Mouse (Mus musculus): Measurements from ENCODE around the gene Zbtb40.

The Zbtb40 gene

GRCm38 (mm10) chr4:136969503-136970276 lies 78.9 kb downstream of the Zbtb40 start:
- no peak for DNase-seq

- DNase-seq = no peak
Observed at GRCm38 (mm10) chr4:136969096-136969495, 79.5 kb downstream of the Zbtb40 start.

- DNase-seq = no peak
Observed at GRCm38 (mm10) chr4:136967511-136967910, 81.1 kb downstream of the Zbtb40 start.

GRCm38 (mm10) chr4:136966493-136967390 lies 81.9 kb downstream of the Zbtb40 start:
- no peak for DNase-seq

DNA sequence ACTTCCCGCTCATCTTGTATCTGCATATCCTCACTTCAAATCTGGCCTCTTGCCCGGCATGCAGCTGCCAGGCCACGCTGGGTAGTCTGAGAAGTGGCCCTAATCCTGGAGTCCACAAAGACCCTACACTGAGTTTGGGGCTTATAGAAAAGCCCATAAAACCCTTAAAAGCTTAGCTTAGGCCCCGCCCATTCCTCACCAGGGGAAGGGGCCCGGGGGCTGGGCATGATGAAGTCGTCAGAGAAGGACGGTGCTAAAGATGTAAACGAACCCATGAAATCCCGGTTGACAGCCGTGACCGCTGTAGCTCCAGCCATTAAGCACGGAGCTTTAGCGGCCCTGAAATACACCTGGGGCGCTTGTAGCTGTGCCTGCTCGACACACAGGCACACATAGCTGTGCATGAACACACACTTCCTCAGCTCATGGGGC lies 83.6 kb downstream of the Zbtb40 start:
- DNase-seq = no peak

DNA sequence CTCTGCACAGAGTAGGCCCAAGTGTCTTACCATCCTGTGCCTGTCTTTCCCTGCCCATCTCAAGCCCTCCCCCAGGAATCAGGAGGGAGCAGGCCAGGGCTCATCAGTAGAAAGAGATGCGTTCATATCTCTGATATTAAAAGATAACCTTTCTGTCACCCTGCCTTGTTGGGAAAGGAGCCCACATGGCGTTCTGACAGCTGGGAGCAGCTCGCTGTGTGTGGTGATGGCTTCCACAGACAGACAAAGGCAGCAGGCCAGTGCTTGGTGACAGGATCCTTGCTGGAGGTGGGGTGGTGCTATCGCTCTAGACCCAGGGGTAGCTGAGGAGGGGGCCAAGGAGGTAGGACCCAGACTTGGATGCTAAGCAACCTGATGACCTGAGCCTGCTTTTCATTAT lies 86.2 kb downstream of the Zbtb40 start:
- DNase-seq = no peak

DNA sequence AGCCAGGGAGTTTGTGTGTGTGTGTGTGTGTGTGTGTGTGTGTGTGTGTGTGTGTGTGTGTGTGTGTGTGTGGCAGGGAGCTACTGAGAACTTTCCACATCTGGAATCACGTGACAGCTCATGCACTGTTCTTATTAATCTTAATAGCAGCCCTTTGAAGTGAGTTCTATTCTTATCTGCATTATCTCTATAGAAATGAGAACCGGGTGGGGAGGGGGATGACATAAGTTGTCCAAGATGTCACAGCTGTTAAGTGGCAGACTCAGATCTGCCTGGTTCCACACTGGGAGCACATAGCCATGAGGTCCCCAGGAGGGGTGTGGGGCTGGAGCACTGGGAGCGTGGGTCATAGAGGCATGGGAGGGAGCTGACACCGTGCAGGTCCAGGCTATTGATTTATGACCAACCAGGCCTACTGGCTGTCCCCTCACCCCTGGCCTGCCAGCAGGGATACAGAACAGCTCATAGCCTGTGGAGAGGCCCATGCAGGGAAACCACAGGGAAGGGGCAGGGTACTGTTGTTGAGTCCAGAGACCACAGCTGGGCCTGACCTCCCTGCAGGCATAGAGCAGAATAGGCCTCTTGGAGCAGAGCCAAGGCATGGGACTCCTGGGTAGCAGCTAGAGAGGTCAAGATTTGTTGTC lies 86.8 kb downstream of the Zbtb40 start:
- DNase-seq = no peak

DNA sequence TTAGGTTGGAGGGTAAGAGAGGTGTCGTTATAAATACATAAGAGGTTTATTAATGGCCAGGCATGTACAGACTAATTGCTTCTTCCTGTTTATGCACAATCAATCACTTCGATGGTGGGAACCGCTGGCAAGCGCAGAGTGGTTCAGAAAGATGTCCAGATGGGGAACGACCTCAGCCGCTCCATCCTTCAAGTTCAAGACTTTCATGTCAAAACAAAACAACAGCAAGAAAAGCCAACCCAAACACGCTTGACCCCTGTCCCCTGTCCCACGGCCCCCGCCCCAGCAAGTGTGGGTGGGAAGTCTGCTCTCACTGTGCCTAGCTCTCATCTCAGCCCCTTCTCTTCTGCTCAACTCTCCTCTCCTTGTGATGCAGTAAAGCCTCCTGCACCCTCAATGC lies 88.0 kb downstream of the Zbtb40 start:
- no peak for DNase-seq

GRCm38 (mm10) chr4:136960068-136960467 lies 88.5 kb downstream of the Zbtb40 start:
- no peak for DNase-seq

DNA sequence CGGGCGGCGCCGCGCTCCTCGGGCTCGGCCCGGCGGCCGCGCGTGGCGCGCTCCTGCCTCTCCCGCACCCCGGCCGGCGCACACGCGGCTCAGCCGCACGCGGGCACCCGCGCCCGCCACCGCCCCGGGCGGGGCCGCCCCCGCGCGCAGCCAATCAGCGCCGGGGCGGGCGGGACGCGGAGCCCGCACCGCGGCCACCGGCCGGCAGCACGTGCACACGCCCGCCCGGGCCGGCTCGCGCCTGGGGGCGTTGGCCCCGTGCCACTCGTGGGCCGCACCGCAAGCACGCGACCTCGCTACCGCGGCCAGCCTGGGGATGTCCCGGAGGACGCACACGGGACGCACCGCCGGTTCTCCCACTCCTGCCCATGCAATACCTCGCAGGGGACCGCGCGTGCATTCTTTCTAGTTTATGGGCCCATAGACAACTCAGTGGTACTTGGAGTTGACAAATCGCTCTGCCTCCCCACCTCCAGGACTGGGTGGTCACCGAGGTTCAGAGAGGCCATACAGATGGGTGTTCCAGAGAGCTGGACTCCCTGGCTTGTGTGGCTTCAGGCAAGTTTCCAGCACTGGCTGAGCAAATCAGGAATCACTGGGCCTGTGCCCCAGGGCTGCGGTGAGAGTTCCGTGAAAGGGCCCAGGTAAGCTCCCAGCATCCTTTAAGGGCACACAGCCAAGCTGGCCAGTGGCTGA lies 91.7 kb downstream of the Zbtb40 start, which contains the start of gene Epha8:
Gene Epha8, minus strand, starts transcription at position 66 of the 696 bp plus-strand sequence.
- no peak for DNase-seq

GRCm38 (mm10) chr4:136954562-136954961 lies 94.0 kb downstream of the Zbtb40 start:
- no peak for DNase-seq

DNA sequence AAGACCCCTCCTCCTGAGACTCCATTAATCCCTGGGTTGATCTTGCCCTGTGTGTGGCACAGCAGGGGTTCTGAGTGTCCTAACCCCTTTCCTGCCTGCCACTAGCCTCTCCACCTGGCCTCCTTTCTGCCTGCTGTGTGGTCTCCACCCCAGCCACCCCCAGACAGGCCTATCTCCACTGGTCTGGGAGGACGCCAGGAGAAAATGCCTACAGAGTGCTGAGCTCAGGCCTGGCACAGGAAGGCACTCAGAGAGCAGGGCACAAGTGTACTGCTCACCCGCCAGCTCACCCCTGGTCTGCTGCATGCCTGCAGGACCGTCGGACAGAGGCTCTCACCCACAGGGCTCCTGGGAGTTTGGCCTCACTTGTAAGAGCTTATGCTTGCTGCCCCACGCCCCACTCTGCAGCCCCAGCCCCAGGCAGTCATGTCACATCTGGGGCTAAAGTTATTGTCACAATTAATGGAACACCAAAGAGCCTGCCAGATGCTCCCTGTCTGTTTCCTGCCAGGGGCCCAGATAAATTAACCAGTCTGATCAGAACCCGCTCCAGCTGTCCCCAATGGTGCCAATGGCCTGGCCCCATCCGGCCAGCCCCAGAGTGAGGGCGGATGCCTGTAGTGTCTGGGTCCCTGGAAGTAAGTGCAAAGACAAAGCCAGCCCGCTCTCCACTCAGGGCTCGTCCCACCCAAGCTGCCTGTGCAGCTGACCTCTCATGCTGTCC lies 99.2 kb downstream of the Zbtb40 start:
- DNase-seq = peak; percentile 64

GRCm38 (mm10) chr4:136945397-136945796 lies 103.2 kb downstream of the Zbtb40 start:
- no peak for DNase-seq

GRCm38 (mm10) chr4:136944558-136945350 lies 103.8 kb downstream of the Zbtb40 start:
- no peak for DNase-seq

DNA sequence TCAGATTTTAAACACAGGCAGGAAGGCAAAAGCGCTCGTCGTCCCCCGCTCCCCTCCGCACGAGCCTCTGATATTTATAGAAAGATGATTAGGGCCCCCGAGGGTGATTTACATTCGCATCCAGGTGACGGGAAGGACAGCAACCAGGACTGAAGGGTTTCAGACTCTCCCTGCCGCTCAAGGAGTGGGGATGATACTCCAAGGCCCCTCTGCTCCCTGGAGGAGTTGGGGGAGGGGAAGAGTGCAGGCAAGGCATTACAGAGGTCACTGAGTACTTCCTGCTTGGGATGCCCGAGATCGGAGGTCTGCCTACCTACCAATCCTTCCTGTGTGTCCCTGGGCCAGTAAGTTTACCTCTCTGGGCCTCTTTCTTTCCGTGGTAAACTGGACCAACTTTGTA lies 105.4 kb downstream of the Zbtb40 start:
- DNase-seq = no peak

- peak; percentile 72 for DNase-seq
Observed at GRCm38 (mm10) chr4:136942761-136943160, 105.8 kb downstream of the Zbtb40 start.

DNA sequence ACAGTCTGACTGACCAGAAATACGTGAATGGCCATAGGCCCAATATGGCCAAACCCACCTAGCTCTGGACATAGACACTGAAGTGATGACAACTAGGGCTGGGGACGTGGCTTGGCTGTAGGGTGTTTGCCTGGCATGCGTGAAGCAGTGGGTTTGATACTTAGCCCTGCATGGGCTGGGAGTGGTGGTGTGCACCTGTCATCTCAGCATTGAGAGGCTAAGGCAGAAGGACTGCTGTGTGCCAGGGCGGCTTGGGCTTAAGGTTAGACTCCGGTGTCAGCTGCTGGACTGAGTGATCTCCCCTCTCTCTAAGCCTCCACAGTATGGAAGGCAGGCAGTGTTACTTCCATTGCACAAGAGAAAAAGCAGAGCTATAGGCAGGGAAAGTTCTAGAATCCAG lies 110.7 kb downstream of the Zbtb40 start:
- no peak for DNase-seq

GRCm38 (mm10) chr4:136937344-136937743 lies 111.3 kb downstream of the Zbtb40 start:
- no peak for DNase-seq

GRCm38 (mm10) chr4:136934746-136935613 lies 113.6 kb downstream of the Zbtb40 start:
- peak; percentile 3 for DNase-seq

GRCm38 (mm10) chr4:136930474-136930873 lies 118.1 kb downstream of the Zbtb40 start:
- DNase-seq = no peak
